Mouse (Mus musculus): Measurements from ENCODE around the gene Psme2.

Gene Psme2

DNA sequence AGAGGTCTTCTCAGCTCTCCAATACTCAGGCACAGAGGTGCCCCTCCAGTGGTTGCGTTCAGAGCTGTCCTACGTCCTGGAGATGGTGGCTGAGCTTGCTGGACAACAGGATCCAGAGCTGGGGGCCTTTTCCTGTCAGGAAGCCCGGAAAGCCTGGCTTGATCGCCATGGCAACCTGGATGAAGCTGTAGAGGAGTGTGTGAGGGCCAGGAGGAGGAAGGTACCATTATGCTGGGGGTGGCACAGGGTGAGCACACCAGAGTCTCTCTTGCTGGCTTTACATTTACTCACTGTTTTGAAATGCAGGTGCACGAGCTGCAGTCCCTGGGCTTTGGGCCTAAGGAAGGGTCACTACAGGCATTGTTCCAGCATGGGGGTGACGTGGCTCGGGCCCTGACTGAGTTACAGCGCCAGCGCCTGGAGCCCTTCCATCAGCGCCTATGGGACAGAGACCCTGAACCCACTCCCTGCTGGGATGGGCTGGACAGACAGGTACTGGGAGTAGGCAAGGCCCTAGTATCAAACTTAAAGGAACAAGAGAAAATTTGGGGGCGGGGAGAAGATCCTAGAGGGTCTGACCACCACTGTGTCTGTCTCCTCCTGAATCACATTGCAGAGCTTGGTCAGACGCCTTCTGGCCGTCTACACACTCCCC, 5.2 kb upstream of the Psme2 start:
- DNase-seq (ENCODE audit: low read depth, low spot score) = no peak

DNA sequence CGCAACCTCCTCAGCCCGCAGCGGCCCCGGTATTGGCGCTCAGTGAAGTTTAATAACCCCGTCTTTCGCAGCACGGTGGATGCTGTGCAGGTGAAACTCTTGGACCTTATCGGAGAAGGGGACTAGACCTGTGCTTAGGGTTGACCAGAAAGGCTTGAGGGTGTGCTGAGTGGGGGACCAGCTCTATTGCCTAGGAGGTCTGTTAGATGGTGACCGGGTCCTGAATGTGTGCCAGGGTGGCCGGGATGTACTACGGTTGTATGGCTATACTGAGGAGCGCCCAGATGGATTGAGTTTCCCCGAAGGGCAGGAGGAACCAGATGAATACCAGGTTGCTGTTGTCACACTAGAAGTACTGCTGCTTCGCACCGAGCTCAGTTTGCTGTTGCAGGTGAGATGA, 1.3 kb upstream of the Psme2 start:
- no peak for DNase-seq (ENCODE audit: low read depth, low spot score)

DNA sequence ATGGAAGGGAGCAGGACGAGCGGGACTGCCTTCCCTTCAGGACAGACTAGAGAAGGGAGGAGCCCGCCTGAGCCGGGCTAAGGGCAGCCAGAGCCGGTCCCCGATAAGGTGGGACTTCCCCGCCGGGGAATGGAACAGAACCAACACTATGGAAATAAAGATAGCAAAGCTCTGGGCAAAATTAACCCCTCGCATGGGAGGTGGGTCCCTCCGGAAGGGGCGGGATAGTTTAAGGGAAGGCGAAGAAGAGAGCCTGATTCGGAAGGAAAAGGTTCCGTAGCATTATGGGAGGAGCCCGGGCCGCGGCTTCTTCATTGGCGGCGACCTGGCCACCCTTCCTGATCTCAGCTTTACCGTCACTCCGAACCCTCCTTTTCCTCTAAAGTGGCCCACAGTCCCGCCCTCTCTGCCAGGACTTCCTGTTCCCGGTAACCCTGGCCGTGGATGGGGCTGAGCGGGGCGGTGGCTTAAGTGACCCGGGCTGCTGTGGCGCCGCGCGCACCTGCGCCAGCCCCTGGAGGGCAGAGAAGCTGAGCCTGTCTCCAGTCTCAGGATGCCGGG, 498 bp upstream of the Psme2 start, which contains the start of gene Rnf31:
Rnf31 (plus strand) TSS at position 378 of the 561 bp plus-strand sequence.
- peak; percentile 99 for DNase-seq (ENCODE audit: low read depth, low spot score)

DNA sequence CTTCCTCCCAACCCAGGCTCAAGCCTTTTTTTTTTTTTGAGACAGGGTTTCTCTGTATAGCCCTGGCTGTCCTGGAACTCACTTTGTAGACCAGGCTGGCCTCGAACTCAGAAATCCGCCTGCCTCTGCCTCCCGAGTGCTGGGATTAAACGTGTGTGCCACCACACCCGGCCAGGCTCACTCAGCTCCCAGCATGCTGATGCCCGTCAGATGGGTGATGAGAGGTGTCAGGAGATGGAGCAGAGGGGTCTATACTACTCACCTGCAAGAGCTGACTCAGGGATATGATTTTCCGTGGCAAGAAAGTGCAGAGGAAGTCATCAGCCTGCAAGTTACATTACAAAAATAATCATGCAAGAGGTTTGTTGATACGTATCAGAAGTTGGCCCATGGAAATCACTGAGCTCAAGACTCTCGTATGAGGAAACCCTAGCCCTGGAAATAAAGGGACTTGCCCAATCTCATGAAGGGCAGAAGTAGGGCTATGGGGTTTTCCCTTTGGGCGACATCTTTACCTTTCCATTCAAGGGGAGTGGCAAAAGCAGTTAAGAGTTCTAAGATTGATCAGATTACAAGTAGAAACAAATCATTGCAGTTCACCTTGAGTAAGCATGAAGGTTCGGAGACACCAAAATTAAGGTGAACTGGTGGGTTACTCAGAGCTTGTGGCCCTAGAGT, 1.0 kb downstream of the Psme2 start:
- no peak for DNase-seq (ENCODE audit: low read depth, low spot score)

DNA sequence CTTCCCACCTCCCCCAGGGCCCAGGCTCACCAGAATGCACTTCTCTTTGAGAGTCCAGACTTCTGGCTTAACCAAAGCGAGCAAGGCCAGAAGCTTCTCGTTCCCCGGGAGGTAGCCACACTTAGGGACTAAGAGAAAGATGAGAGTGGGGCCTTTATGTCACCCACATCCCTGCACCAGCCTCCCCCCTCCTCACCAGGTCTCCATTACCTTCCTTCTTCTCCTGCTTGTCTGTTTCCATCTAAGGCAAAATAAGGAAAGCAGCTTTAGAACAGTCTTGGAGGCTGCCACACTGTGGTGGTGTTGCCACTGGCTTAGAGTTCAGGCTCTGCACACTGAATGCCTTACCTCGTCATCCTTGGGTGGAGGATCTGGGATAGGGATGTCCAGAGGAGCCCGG, 1.6 kb downstream of the Psme2 start:
- no peak for DNase-seq (ENCODE audit: low read depth, low spot score)

DNA sequence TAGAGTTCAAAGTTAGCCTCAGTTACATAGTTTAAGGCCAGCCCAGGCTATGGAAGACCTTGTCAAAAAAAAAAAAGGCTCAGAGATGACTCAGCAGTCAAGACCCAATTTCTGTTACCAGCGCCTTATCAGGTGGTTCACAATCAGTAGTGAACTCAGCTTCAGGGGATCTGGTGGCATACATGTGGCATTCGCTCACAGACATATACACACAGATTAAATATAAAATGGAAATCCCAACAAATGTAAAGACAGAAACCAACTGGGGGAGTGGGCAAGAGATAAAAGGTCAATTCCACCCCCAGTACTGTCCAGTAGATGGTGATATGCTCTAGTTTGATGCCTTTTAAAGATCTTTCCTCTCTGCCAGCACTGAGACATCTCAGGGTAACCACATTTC, 4.8 kb downstream of the Psme2 start:
- no peak for DNase-seq (ENCODE audit: low read depth, low spot score)

DNA sequence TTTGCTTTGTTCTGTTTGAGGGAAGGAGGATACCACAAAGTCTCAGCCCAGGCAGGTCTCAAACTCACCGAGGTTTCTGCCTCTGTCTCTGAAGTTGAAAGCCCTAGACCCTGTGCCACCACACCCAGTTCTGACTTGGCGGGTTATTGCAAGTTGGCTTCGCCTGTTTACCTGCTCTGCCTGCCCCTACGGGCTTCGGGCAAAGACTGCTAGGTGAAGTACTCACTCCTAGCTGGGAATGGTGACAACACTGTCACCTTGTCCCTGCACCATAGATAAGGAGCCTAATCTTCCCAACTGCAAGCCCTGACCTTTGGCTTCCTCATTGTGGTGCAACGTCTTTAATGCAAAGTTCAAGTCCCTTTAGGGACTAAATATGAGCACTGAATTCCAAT, 5.3 kb downstream of the Psme2 start:
- DNase-seq (ENCODE audit: low read depth, low spot score) = peak; percentile 27

DNA sequence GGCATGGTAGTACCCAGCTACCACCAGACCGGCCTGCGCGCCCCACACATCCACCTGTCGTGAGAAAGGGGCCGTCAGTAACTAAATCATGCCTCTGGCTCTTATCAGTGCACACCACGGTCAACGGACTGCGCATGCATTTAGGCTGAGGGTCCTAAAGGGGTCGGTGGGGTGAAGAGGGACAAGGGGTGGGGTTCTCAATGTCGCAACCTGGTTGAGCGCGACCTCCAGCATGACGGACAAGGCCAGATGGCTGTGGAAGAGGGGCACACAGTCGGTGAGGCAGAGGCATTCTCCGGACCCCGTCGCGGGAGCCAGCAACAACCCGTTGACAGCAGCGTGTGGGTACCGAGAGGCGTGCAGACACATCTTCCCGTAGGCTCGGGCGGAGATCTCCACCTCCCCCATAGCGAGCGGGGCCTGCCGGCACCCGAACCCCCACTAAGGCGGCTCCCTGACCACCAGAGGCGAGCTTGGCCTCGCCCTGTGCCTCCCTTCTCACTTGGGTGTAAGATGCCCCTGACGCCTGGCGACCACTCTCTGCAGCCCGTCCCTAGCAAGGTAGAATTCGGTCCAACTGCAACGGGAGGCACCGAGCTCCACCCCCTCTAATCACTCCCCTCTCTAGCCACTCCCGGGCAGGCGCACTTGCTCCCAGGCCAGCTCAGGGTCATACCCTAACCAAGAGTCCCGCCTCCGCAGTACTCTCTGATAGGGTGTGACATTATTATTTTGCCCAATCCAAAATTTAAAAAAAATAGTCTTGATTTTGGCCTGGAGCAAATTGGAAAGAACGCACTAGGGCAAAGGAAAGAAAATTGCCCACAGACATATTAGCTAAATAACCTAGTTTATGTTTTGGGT, 6.0 kb downstream of the Psme2 start, which contains the start of gene Emc9:
Emc9 (minus strand) TSS at position 601 of the 864 bp plus-strand sequence.
- DNase-seq (ENCODE audit: low read depth, low spot score) = peak; percentile 92

DNA sequence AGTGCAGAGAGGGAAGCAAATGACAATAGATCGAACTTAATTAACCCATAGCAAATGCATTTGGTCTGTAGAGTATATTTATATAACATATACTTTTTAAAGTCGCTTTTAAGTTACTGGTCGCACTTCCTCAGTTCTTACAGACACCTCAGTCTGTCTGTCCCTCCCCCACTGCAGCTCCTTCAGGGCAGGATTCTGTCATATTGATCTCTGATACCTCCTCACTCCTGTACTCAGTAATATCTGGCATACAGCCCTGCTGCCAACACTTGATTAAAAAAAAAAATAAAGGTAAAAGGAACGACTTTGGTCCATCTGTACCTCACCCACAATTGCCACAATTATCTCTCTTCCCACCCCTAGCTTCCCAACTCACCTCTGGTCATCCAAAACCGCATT, 6.6 kb downstream of the Psme2 start:
- DNase-seq (ENCODE audit: low read depth, low spot score) = no peak

DNA sequence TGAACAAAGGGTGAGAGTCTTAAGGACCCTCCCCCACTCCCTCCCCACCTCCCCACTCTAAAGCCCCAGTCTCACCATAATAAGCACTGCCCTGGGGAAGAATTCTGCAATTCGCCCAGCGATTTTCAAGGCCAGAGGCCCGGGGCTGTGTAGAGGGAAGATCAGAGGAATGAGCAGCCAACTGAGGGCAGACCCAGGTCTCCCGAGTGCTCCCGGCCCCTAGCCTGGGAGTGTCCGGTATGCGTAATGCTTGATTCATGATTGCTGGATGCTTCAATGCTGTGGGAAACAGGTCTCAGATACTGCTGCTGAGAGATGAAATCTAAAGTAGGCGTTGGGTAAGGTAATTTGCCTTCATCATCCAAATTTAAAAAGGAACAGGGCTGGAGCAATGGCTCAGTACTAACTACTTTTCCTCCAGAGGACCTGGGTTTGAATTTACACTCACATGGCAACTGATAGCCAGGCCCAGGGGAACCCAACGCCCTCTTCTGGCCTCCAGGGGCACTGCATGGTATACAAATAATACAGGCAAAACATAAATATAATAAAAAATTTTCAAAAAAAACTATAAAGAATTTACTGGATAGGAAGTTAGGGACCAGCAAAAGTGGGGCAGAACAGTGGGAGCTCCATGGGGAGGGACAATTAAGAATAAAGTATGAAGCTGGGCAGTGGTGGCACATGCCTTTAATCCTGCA, 8.8 kb downstream of the Psme2 start:
- no peak for DNase-seq (ENCODE audit: low read depth, low spot score)

DNA sequence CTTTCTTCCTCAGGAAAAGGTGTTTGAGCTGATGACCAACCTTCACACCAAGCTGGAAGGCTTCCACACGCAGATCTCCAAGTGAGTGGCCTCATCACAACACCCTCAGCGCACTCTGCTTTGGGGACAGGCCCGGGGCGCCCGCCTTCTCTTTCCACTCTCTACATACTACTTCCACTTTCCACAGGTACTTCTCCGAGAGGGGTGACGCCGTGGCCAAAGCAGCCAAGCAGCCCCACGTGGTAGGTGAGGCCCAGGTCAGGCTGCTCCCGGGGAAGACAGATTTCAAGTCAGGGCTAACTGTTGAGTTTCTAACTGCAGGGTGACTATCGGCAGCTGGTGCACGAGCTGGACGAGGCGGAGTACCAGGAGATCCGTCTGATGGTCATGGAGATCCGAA, 10.2 kb downstream of the Psme2 start:
- DNase-seq (ENCODE audit: low read depth, low spot score) = no peak

DNA sequence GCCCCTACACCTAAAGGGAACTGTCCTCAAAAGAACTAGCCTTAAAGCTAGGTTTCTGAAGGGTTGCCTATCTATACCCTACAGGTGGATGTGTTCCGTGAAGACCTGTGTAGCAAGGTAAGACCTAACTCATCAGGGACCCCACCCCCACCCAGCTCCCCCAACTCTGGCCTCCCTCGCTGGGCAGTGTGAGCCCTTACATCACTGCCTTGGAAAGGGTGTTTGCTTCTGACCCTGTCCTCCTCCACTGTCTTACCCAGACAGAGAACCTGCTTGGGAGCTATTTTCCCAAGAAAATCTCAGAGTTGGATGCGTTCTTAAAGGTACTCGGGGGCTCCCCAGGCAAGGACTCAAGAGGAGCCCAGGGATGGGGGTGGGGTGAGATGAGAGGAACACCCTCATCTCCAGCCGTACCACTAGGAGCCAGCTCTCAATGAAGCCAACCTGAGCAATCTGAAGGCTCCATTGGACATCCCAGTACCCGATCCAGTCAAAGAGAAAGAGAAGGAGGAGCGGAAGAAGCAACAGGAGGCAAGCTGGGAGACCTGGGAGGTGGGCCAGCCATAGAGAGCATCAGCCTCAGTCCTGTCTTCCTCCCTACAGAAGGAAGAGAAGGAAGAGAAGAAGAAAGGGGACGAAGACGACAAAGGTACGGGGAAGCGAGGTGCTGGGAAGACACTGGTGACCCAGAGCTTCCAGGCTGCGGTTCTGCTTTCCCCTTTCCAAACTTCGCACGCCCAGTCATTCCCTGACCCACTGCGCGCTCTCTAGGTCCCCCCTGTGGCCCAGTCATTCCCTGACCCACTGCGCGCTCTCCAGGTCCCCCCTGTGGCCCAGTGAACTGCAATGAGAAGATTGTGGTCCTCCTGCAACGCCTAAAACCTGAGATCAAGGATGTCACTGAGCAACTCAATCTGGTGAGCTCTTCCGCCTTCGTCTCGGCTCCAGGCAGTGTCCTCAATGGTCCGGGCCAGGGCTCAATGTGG, 11.1 kb downstream of the Psme2 start:
- DNase-seq (ENCODE audit: low read depth, low spot score) = peak; percentile 39

DNA sequence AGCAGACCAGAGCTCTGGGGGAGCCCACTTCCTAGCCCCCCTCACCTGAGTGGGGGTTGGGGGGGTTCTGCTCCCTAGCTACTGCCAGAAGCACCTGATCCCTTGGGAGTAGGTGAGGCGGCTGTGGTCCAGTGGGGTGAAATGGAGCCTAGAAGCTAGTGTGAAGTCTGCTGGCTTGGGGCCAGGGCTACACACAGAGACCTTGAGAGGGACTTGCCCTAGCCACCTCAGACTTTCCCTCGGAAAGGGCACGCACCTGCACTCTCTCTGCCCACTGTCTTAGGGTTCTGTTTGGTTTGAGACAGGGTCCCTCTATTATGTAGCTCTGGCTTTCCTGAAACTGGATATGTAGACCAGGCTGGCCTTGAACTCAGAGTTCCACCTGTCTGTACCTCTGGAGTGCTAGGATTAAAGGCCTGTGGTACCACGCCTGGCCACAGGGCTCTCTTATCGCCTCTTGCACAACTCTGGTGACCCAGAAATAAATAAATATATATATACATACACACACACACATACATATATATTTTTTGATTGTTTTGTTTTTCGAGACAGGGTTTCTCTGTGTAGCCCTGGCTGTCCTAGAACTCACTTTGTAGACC, 12.1 kb downstream of the Psme2 start:
- peak; percentile 35 for DNase-seq (ENCODE audit: low read depth, low spot score)

DNA sequence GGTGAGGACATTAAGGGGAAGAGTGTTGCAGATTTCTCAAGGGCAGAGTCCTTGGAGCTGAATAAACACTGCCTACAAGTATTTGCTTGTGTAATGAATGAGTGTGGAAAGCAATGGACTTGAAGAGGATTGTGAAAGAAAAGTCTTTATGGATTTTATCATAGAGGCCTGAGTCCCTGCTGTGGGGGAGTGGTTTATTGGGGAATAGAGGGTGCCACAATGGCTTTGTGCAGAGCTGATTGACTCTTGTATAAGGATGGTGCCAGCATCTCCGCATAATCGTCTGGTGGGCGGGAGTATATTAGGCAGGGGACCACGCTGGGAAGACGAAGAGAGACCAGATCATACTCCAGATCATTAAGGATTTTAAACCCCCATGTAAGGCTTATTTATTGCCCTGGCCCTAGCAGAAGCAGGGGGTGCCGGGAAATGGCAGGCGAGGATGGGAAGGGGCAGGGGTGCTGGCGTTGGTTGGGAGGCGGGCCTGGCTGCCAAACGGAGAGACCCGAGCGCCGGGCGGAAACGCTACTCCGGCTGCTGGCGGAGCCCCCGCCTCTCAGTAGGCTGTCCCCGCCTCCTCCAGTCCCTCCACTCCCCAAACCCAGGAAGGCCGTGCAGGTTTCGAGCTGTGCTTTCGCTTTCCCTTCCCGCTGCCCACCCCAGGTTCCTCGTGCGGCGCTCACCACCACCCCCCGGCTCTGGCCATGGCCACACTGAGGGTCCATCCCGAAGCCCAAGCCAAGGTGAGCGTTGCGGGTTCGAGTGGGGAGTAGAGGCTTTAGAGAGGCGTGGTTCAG, 12.8 kb downstream of the Psme2 start, which contains the start of gene Psme1:
Psme1 (plus strand) TSS at position 253 of the 797 bp plus-strand sequence.
- peak; percentile 85 for DNase-seq (ENCODE audit: low read depth, low spot score)

DNA sequence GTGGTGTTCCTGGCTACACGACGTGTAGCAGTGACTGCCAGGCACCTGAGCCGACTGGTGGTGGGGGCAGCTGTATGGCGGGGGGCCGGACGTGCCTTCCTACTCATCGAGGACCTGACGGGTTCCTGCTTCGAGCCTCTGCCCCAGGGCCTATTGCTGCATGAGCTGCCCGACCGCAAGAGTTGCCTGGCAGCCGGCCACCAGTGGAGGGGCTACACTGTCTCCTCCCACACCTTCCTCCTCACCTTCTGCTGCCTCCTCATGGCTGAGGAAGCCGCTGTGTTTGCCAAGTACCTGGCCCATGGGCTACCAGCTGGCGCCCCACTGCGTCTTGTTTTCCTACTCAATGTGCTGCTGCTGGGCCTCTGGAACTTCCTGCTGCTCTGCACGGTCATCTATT, 14.5 kb downstream of the Psme2 start:
- DNase-seq (ENCODE audit: low read depth, low spot score) = no peak

DNA sequence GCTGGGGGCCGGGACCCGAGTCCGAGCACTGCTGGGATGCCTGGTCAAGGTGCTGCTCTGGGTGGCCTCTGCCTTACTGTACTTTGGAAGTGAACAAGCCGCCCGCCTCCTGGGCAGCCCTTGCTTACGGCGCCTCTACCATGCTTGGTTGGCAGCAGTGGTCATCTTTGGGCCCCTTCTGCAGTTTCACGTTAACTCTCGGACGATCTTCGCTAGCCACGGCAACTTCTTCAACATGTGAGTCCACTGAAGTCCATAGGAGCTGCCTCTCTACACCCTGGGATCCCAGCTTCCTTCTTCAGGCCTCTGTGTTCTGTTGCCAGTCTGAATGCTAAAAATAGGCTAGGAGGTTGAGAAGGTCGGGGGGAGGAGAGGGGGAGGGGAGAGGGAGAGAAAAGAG, 15.2 kb downstream of the Psme2 start:
- no peak for DNase-seq (ENCODE audit: low read depth, low spot score)

DNA sequence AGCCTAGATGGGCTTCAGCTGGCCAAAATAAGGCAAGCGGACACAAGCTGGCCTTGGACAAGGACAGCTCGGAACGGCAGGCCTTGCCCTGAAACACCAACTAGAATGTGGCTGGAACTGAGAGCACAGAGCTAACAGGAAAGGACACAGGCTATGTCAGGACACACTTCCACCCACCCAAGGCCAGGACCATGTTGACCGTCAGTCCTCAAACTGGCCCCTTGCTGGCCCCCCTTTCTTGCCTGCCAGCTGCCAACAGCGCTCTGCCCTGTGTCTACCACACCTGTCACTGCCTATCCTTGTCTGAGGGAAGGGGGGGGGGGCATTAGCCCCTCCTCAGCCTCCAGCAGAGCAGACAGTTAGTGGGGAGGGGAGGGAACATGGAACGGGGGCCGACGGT, 15.6 kb downstream of the Psme2 start, which contains the start of gene Fitm1:
Fitm1 (plus strand) TSS at position 316 of the 400 bp plus-strand sequence.
- DNase-seq (ENCODE audit: low read depth, low spot score) = no peak

DNA sequence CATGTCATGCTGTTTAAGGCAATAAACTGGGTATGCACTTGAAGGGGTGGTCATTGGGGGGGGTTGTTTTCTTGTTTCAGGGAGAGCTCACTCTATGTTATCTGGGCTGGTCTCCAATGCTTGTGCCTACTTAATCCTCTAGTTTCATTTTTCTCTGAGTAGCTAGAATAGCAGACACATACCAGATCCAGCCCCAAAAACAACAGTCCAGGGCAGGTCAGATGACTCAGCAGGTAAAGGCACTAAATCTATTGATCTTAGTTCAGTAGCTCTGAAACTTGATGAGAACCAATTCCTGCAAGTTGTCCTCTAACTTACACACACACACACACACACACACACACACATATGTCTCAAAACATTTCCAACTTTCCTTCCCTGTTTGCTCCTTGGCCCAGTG, 19.2 kb downstream of the Psme2 start:
- no peak for DNase-seq (ENCODE audit: low read depth, low spot score)

DNA sequence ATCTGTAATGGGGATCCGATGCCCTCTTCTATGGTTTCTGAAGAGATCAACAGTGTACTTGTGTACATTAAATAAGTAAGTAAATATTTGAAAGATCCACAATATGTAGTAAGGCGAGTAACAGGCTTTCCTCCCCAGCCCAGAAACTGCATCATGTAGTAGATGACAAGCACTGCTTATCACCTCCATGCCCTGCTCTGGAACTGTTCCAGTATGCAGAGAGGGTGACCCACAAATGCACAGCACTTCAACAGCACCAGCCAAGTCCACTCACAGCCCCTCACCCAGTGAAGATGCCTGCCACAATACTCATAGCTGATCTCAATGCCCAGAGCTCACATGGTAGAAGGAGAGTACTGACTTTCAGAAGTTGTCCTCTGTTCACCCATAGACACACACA, 20.3 kb downstream of the Psme2 start:
- no peak for DNase-seq (ENCODE audit: low read depth, low spot score)
